In genomic region chr8:13797676-13798075, GRCm38 (mm10) we compare ENCODE assay signal across 28 mouse cellular contexts. TPM values are rescaled to one million over a fixed set of nuclear protein-coding genes. Genes with fewer than 3 reads are reported as not detected.
"Had no signal": no experiment of that assay in that cellular context is flagged by ENCODE, and none has a peak within 500 bp of the region (broad histone marks: within the 10 kb centered on the region; RNA-seq: fewer than 3 reads in every experiment).

No protein-coding gene starts in this region.

- H3K4me1 ChIP-seq: liver, embryonic 15.5 days; neural tube, embryonic 13.5 days; neural tube, embryonic 15.5 days; stomach, embryonic 15.5 days had no signal

- H3K9me3 ChIP-seq: liver, embryonic 15.5 days; lung, embryonic 15.5 days; megakaryocyte, embryonic 14.5 days; midbrain, embryonic 12.5 days; neural tube, embryonic 13.5 days; neural tube, embryonic 15.5 days; stomach, embryonic 15.5 days had no signal

- DNase-seq: liver, postnatal 0 days; lung, adult 2 months; lung, postnatal 14 days; lung, postnatal 36 days; midbrain, embryonic 14.5 days; retina, postnatal 1 day; right cerebral cortex, adult 18-20 months; right cerebral cortex, postnatal 25 days; right cerebral cortex, postnatal 4 days; spleen, adult 18-20 months; thymus, adult 2 months; thymus, postnatal 25 days; thymus, postnatal 4 days had no signal

- H3K4me2 ChIP-seq: liver, embryonic 15.5 days; lung, embryonic 15.5 days; midbrain, embryonic 12.5 days; neural tube, embryonic 13.5 days; neural tube, embryonic 15.5 days; stomach, embryonic 15.5 days had no signal

- H3K9ac ChIP-seq: liver, embryonic 15.5 days; liver, postnatal 0 days; lung, embryonic 15.5 days; midbrain, embryonic 12.5 days; neural tube, embryonic 13.5 days; neural tube, embryonic 15.5 days; stomach, embryonic 15.5 days had no signal

- H3K27me3 ChIP-seq: liver, embryonic 15.5 days; lung, embryonic 15.5 days; neural tube, embryonic 13.5 days; neural tube, embryonic 15.5 days; stomach, embryonic 15.5 days had no signal

- H3K4me3 ChIP-seq: liver, embryonic 15.5 days; lung, embryonic 15.5 days; megakaryocyte, embryonic 14.5 days; midbrain, embryonic 12.5 days; myocyte; neural tube, embryonic 13.5 days; neural tube, embryonic 15.5 days; stomach, embryonic 15.5 days had no signal

- ATAC-seq: liver, postnatal 0 days; lung, postnatal 0 days; midbrain, embryonic 16.5 days had no signal

- H3K27ac ChIP-seq: liver, embryonic 15.5 days; lung, embryonic 15.5 days; macrophage; midbrain, embryonic 12.5 days; neural tube, embryonic 13.5 days; neural tube, embryonic 15.5 days; stomach, embryonic 15.5 days had no signal

RNA-seq across cellular contexts. Expression of gene AF366264, which starts 40.5 kb away (rescaled TPM):
- total RNA-seq: megakaryocyte progenitor cell, adult 5-6 weeks had no signal
- polyA plus RNA-seq: liver, embryonic 15.5 days; liver, postnatal 0 days; lung, adult 2 months; lung, embryonic 15.5 days; lung, postnatal 0 days; macrophage; midbrain, embryonic 12.5 days; midbrain, embryonic 14.5 days; midbrain, embryonic 16.5 days; myocyte; neural tube, embryonic 11.5 days; neural tube, embryonic 13.5 days; neural tube, embryonic 15.5 days; small intestine, adult 2 months; stomach, embryonic 15.5 days; thymus, adult 2 months; urinary bladder, adult 2 months had no signal
